Mouse (Mus musculus) ES-E14 (cell line): ENCODE measurements around the gene Tbx19.

ENCODE experiments used
- CHD2 ChIP-seq: IDR thresholded peaks from 2 replicates; pipeline ENCODE4 v1.6.1; 2014; ENCODE audit warnings: mild to moderate bottlenecking, low read depth, low read length, inconsistent platforms
- HCFC1 ChIP-seq: IDR thresholded peaks from 2 replicates; pipeline ENCODE4 v1.6.1; 2012; ENCODE audit warnings: low read length, inconsistent platforms, borderline replicate concordance; ENCODE audit not compliant: insufficient read depth
- MAFK ChIP-seq: IDR thresholded peaks from 2 replicates; pipeline ENCODE4 v1.6.1; 2014; ENCODE audit warnings: mild to moderate bottlenecking, low read depth, low read length, inconsistent platforms; ENCODE audit not compliant: insufficient read depth
- ZC3H11A ChIP-seq: IDR thresholded peaks from 2 replicates; pipeline ENCODE4 v1.6.1; 2012; ENCODE audit warnings: low read depth, mild to moderate bottlenecking, inconsistent platforms, low read length, borderline replicate concordance
- ZNF384 ChIP-seq: IDR thresholded peaks from 2 replicates; pipeline ENCODE4 v1.6.1; 2012; ENCODE audit warnings: low read depth, low read length, inconsistent platforms

- TF ChIP-seq HCFC1, result no peak
- TF ChIP-seq ZC3H11A, result peak; percentile 74
- TF ChIP-seq ZNF384, result peak; percentile 99
- TF ChIP-seq CHD2, result no peak
- 0 out of 2 replicates have a peak, but pooled peaks have one; percentile 23 for TF ChIP-seq MAFK
These were observed 40.1 kb downstream of the Tbx19 start for GRCm38 (mm10) chr1:165120349-165120898.
